Mouse (Mus musculus) kidney, postnatal 4 days (tissue): ENCODE results near the gene Slc7a6os.

ENCODE experiments used
- DNase-seq, 2 experiments: peaks; one replicate each; pipeline ENCODE4 v3.0.0; 2021; ENCODE audit warnings: mixed read lengths in 2 of 2

Slc7a6os gene

GRCm38 (mm10) chr8:106176891-106177290 lies 33.8 kb downstream of the Slc7a6os start:
- no peak for DNase-seq

GRCm38 (mm10) chr8:106173566-106173965 lies 37.2 kb downstream of the Slc7a6os start:
- no peak for DNase-seq

- DNase-seq, result no peak
Measured at GRCm38 (mm10) chr8:106169934-106170480, 40.7 kb downstream of the Slc7a6os start.

GRCm38 (mm10) chr8:106169017-106169933 lies 41.5 kb downstream of the Slc7a6os start:
- peak; percentile 53 to 64 for DNase-seq

- peak; percentile 89 to 91 for DNase-seq
Measured at GRCm38 (mm10) chr8:106168356-106169016, 42.2 kb downstream of the Slc7a6os start, which contains the start of gene Slc7a6. TSS of gene Slc7a6 (plus strand) at chr8:106168857.

GRCm38 (mm10) chr8:106165460-106165859 lies 45.3 kb downstream of the Slc7a6os start:
- DNase-seq, result peak; percentile 84 to 86

- DNase-seq, result no peak
Measured at GRCm38 (mm10) chr8:106163251-106163650, 47.5 kb downstream of the Slc7a6os start.

- no peak for DNase-seq
Measured at GRCm38 (mm10) chr8:106159876-106160275, 50.9 kb downstream of the Slc7a6os start.

- no peak for DNase-seq
Measured at GRCm38 (mm10) chr8:106158381-106158780, 52.4 kb downstream of the Slc7a6os start.

- no peak for DNase-seq
Measured at GRCm38 (mm10) chr8:106157419-106157818, 53.3 kb downstream of the Slc7a6os start.

- no peak for DNase-seq
Measured at GRCm38 (mm10) chr8:106152876-106153275, 57.9 kb downstream of the Slc7a6os start.

GRCm38 (mm10) chr8:106151041-106151440 lies 59.7 kb downstream of the Slc7a6os start:
- DNase-seq, result no peak
